Mouse (Mus musculus) embryo, embryonic 10 days (tissue): ENCODE measurements at regions not wholly inside any gene's neighbourhood (a gene's known extent, or its start where the extent isn't known, plus 50 kb on each side); places are given as distances from the start of the nearest gene placed in this dataset.
"Not testable (repeated sequence)": the region's sequence is repeated elsewhere in the genome, so short reads cannot be mapped to it uniquely, and the experiment has no call there.

Experiments
- DNase-seq: peaks from one replicate; pipeline ENCODE4 v3.0.0-alpha.2; 2015; ENCODE audit warnings: low spot score

DNA sequence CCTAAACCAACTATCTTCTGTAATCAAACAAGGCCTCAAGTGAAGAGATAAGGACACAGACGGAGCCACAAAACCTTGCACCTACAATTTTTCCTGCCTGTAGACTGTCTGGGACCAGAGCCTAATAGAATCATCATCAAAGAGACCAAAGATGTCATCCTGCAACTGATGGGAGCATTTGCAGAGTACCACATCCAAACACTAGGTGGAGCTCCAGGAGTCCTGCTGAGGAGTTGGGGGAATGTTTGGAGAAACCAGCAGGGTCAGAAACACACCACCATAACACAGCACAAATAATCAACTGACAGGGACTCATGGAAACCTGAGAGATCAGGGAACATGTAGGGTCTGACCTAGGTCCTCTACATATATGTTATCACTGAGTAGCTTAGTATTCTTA, 160.9 kb downstream of the Gm6760 start:
- peak; percentile 19 for DNase-seq

DNA sequence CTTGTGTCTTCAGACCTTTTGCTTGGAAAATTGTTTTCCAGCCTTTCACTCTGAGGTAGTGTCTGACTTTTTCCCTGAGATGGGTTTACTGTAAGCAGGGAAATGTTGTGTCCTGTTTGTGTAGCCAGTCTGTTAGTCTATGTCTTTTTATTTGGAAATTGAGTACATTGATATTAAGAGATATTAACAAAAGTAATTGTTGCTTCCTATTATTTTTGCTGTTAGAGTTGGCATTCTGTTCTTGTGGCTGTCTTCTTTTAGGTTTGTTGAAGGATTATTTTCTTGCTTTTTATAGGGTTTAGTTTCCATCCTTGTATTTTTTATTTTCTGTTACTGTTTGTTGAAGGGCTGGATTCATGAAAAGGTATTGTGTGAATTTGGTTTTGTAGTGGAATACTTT, 179.6 kb downstream of the Gm6760 start:
- not testable (repeated sequence) for DNase-seq
